Mouse (Mus musculus) midbrain, embryonic 10.5 days (tissue): ENCODE results near the gene Rpp25. TPM values are rescaled to one million over a fixed set of nuclear protein-coding genes. Genes with fewer than 3 reads are reported as not detected.

Source experiments
- DNase-seq: peaks from one replicate; pipeline ENCODE4 v3.0.0-alpha.2; 2017; ENCODE audit warnings: low spot score
- H3K27ac ChIP-seq: fragments of 300-500 bp; sonication (generic); replicated peaks from 2 replicates; pipeline ENCODE4 v1.5.1; 2016; ENCODE audit warnings: mild to moderate bottlenecking
- H3K27me3 ChIP-seq: fragments of 300-500 bp; sonication (generic); 2 replicates; pipeline ENCODE4 v1.6.1; 2016; ENCODE audit warnings: low read depth, mild to moderate bottlenecking; ENCODE audit not compliant: poor library complexity, severe bottlenecking
- H3K36me3 ChIP-seq: fragments of 300-500 bp; sonication (generic); 2 replicates; pipeline ENCODE4 v1.6.1; 2016; ENCODE audit warnings: mild to moderate bottlenecking, moderate library complexity
- H3K4me1 ChIP-seq: fragments of 300-500 bp; sonication (generic); 2 replicates; pipeline ENCODE4 v1.6.1; 2016
- H3K4me3 ChIP-seq: fragments of 300-500 bp; sonication (generic); 2 replicates; pipeline ENCODE4 v1.5.1; 2016; ENCODE audit warnings: mild to moderate bottlenecking, moderate library complexity
- H3K9me3 ChIP-seq: fragments of 300-500 bp; sonication (generic); replicated peaks from 2 replicates; pipeline ENCODE4 v1.6.1; 2016; ENCODE audit warnings: mild to moderate bottlenecking
- WGBS: fragments of 180-500 bp; shearing (Covaris S2); methylation state at CpG from one replicate; pipeline ENCODE4 v1.1.7; 2016; 5-methylcytosine and 5-hydroxymethylcytosine counted together
- polyA plus RNA-seq: library from polyadenylated mRNA; unstranded; fragments of >200 nt; fragmentation: Nextera tagmentation; extraction: Ambion mirVana; gene quantifications from 2 replicates; pipeline ENCODE4 v1.2.1, GENCODE M21; 2016

The Rpp25 gene
- polyA plus RNA-seq, 1 experiment from 2014 or later: 2.5 TPM

DNA sequence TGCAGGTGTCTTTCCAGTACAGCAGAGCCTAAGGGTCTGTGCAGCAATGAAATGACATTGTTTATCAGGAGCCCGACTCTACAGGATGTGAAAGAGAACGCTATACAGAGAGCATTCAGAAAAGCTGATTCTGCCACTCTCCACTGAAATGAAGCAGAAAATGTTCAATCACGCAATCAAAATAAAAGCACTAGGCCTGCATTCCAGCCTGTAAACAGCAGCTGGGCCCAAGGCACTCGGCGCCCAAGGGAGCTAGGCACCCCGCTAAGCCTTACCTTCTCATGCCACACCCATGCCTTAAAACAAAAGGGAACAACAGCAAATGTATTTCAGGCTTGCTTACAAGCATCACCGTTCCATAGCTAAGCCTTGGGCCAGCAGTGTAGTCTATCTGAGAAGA is 5.3 kb upstream of the Rpp25 start:
- Histone ChIP-seq H3K27me3 (peaks cover 65% of the 10 kb centered on the region), H3K9me3 (no peaks in the 10 kb centered on the region), H3K4me3 (no peak overlapping the region), H3K4me1 (peaks cover 25% of the 10 kb centered on the region), H3K36me3 (no peaks in the 10 kb centered on the region), H3K27ac (no peak overlapping the region)
- no peak for DNase-seq
- WGBS: 57% methylated on average over 7 of the region's 7 CpGs

DNA sequence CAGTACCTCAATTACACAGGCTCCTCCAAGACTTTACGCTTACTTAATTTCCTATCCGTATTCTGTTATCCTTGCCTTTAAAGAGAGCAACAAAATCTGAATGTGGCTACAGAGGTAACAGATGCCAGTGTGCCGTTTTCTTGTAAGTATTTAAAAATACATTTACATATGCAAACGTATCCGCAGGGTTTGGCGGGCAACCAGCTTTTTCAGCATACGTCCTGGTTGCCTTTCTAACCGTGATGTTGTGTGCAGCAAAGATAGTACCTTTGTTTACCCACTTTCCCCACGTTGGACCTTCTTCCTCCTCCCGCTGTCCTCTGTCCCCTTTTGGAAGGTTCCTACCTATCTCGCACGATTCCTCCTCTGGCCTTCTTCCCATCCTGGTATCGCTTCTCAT is 2.4 kb upstream of the Rpp25 start:
- H3K9me3 ChIP-seq: no peaks in the 10 kb centered on the region
- H3K27ac ChIP-seq: no peak overlapping the region
- H3K4me1 ChIP-seq: peaks cover 53% of the 10 kb centered on the region
- DNase-seq: no peak
- H3K4me3 ChIP-seq: peak overlapping the region; percentile 35
- H3K27me3 ChIP-seq: peaks cover 94% of the 10 kb centered on the region
- H3K36me3 ChIP-seq: no peaks in the 10 kb centered on the region
- 7% methylated on average over 13 of the region's 13 CpGs for WGBS

DNA sequence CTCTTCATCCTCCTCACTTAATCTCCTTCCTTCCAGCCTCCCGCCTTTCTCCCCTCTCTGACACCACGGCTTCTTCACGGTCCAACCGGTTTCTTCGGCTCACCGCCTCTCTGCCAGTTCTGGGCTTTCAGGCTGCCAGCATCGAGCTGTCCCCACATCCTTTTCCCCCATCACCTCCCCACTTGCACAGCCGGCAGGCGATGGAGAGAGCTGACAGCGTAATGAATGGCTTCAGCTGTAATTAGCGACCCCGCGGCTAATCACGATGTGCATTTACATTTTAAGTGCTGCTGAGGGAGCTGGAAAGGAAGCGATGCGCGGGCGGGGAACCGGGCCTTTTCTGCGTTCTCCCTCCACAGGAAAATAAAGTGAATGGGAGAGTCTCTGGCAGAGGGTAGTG is 2.0 kb upstream of the Rpp25 start:
- peaks cover 97% of the 10 kb centered on the region for H3K27me3 ChIP-seq
- peak overlapping the region; percentile 35 for H3K4me3 ChIP-seq
- H3K9me3 ChIP-seq: no peaks in the 10 kb centered on the region
- H3K36me3 ChIP-seq: no peaks in the 10 kb centered on the region
- peaks cover 53% of the 10 kb centered on the region for H3K4me1 ChIP-seq
- 1% methylated on average over 20 of the region's 20 CpGs for WGBS
- DNase-seq: peak; percentile 49
- no peak overlapping the region for H3K27ac ChIP-seq

- peak; percentile 56 for DNase-seq
- Histone ChIP-seq H3K27me3 (peaks cover 93% of the 10 kb centered on the region), H3K36me3 (no peaks in the 10 kb centered on the region), H3K27ac (no peak overlapping the region), H3K4me1 (peaks cover 53% of the 10 kb centered on the region), H3K9me3 (no peaks in the 10 kb centered on the region), H3K4me3 (peak overlapping the region; percentile 59)
- 3% methylated on average over 23 of the region's 23 CpGs for WGBS
Observed at GRCm38 (mm10) chr9:57502911-57503621, 760 bp upstream of the Rpp25 start.

DNA sequence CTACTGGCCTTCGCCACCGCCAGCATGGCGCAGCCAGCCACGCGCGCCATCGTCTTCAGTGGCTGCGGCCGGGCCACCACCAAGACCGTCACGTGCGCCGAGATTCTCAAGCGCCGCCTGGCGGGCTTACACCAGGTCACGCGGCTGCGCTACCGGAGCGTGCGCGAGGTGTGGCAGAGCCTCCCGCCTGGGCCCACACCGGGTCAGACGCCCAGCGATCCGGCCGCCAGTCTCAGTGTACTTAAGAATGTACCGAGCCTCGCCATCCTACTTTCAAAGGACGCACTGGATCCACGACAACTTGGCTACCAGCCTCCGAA is 515 bp downstream of the Rpp25 start:
- peak overlapping the region; percentile 24; the same call in 1 of the 2 replicates for H3K27ac ChIP-seq
- peaks cover 53% of the 10 kb centered on the region for H3K4me1 ChIP-seq
- WGBS: 1% methylated on average over 34 of the region's 34 CpGs
- H3K9me3 ChIP-seq: no peaks in the 10 kb centered on the region
- no peaks in the 10 kb centered on the region for H3K36me3 ChIP-seq
- peaks cover 80% of the 10 kb centered on the region for H3K27me3 ChIP-seq
- peak; percentile 61 for DNase-seq
- peak overlapping the region; percentile 59 for H3K4me3 ChIP-seq

DNA sequence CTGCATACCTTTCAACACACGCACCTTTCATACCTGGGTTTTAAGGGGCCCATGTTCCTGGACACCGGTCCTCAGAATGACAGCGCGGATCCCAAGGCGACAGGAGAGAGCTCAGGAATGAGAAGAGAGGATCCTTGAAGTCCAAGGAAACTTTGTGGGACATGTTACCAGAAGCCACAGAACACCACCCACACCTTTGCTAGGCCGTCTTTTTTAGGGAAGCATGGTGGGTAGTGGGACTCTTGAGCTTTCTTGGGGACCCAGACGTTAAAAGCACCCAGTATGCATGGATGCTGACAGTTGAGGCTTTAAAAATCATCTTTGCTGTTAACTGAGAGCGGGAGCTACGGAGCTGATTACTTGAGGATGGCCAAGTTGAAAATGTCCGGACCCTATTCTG is 1.1 kb downstream of the Rpp25 start:
- H3K9me3 ChIP-seq: no peaks in the 10 kb centered on the region
- H3K4me1 ChIP-seq: peaks cover 53% of the 10 kb centered on the region
- no peaks in the 10 kb centered on the region for H3K36me3 ChIP-seq
- H3K4me3 ChIP-seq: peak overlapping the region; percentile 59; the same call in 1 of the 2 replicates
- 49% methylated on average over 10 of the region's 10 CpGs for WGBS
- DNase-seq: no peak
- H3K27me3 ChIP-seq: peaks cover 75% of the 10 kb centered on the region
- H3K27ac ChIP-seq: peak overlapping the region; percentile 42; the same call in 1 of the 2 replicates

- 9% methylated on average over 8 of the region's 8 CpGs for WGBS
- Histone ChIP-seq H3K4me1 (peaks cover 61% of the 10 kb centered on the region), H3K36me3 (no peaks in the 10 kb centered on the region), H3K4me3 (peak overlapping the region; percentile 59; the same call in 1 of the 2 replicates), H3K27ac (peak overlapping the region; percentile 42; the same call in 1 of the 2 replicates), H3K9me3 (no peaks in the 10 kb centered on the region), H3K27me3 (peaks cover 67% of the 10 kb centered on the region)
- peak; percentile 50 for DNase-seq
Observed at GRCm38 (mm10) chr9:57505700-57506099, 1.9 kb downstream of the Rpp25 start.

DNA sequence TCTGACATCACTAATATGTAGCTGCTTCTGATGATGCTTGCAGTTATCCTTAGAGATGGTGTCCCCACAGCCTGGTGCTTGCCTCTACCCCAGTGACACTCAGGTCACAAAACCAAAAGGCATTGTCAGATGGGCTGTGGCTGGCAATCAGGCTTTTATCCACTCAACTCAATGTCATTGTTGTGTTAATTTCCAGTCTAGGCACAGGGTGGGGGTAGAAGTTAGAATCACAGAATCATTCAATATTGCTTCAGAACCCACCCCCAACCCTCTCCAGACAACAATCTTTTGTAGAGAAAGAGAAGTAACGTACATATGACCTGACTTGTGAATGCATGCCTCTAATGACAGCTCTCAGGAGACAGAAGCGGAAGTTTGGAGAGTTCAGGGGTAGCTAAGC is 6.8 kb downstream of the Rpp25 start:
- 68% methylated on average over 2 of the region's 2 CpGs for WGBS
- H3K9me3 ChIP-seq: no peaks in the 10 kb centered on the region
- DNase-seq: no peak
- peaks cover 17% of the 10 kb centered on the region for H3K4me1 ChIP-seq
- H3K27ac ChIP-seq: no peak overlapping the region
- no peaks in the 10 kb centered on the region for H3K36me3 ChIP-seq
- no peak overlapping the region for H3K4me3 ChIP-seq
- peaks cover 18% of the 10 kb centered on the region for H3K27me3 ChIP-seq

DNA sequence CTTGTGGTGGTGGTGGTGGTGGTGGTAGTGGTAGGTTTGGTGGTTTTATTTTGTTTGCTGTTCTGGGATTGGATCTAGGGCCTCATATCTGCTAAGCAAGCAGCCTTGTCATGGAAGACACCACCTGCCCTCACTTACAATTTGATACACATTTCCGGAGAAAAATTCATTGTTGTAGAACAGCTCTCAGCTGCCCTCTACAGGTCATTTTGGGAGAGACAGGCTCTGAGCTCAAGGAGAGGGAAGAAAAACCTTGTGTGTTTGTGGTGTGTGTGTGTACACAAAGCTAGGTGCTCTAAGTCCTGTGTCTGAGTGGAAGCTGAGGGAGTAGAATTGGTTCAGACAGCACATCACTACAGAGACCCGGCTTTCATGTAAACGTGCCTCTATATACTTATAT is 13.3 kb downstream of the Rpp25 start:
- Histone ChIP-seq H3K4me3 (no peak overlapping the region), H3K36me3 (no peaks in the 10 kb centered on the region), H3K9me3 (no peaks in the 10 kb centered on the region), H3K27ac (peak overlapping the region; percentile 67), H3K4me1 (peaks cover 17% of the 10 kb centered on the region), H3K27me3 (no peaks in the 10 kb centered on the region)
- WGBS: 22% methylated on average over 3 of the region's 3 CpGs
- peak; percentile 69 for DNase-seq

DNA sequence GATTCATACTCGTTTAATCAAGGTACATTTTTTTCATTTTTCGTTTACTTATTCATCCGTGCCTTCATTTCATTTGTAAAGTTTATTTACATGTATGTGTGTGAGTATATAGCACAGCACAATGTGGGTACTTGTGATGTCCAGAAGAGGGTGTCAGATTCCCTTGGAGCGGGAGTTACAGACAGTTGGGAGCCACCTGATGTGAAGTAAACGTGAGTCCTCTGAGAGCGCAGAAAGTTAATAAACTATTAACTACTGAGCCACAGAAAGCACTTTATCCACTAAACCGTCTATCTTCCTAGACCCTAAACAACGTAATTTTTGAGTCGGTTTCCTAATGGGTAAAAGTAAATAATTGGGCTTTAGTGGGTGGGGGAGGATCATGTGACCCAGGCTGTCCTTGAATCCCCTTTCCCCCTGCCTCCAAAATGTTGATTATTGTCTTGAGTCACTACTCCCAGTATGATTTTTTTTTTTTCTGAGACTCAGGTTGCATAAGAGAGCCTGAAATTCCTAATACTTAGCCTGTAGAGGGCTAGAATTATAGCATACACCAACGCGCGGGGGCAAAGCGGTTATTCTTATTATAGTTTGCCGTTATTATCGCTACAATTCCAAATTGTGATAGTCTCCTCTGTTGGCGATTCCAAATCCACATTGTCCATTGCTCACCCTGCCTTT is 16.7 kb downstream of the Rpp25 start:
- peak overlapping the region; percentile 98 for H3K27ac ChIP-seq
- WGBS: 27% methylated on average over 16 of the region's 16 CpGs
- H3K4me1 ChIP-seq: peaks cover 33% of the 10 kb centered on the region
- no peak for DNase-seq
- H3K27me3 ChIP-seq: no peaks in the 10 kb centered on the region
- peak overlapping the region; percentile 99 for H3K4me3 ChIP-seq
- H3K36me3 ChIP-seq: no peaks in the 10 kb centered on the region
- no peaks in the 10 kb centered on the region for H3K9me3 ChIP-seq

DNA sequence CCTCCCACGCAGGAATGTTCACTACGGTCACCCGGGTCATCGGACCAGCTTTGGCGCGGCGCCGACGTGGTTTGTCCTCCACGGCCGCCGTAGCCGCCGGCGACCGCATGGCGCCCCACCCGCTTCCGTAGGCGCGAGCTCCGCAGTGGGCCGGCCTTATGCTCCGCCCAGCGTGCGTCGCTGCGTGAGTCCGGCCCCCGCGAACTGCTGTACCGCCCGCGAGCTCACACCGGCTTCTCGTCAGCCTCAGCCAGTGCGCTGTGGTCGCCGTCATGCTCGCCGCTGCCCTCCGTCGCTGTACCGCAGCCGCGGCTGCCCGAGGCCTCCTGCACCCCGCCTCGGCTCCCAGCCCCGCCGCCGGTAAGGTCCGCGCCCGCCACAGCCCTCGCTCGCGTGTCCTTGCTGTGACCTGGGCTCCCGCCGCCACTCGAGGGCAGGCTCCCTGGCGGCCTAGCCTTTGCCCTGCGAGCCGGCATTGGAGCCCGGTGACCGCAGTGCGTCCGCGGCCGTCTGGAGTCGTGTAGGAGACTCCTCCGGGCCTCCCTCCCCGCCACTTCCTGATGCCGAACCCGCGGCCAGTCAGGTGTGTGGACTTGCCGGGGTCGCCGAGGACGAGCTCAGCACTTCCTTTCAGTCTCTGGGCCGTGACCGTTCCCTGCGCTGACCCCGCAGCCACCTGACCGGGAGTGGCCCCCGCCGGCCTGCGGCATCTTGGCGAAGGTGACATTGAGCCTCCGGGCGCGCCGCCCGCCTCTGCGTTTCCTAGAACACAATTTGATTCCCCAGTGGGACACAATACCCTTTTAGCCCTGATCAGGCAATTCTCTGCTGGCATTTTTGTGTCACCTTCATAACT is 17.5 kb downstream of the Rpp25 start, which contains the start of gene Cox5a:
TSS of gene Cox5a (plus strand) at position 219 of the 856 bp plus-strand sequence.
- H3K4me3 ChIP-seq: peak within 1 kb of the TSS; percentile 99

GRCm38 (mm10) chr9:57522114-57522860 is 18.5 kb downstream of the Rpp25 start:
- 50% methylated on average over 7 of the region's 7 CpGs for WGBS
- Histone ChIP-seq H3K4me1 (peaks cover 28% of the 10 kb centered on the region), H3K27ac (peak overlapping the region; percentile 98), H3K9me3 (no peaks in the 10 kb centered on the region), H3K36me3 (no peaks in the 10 kb centered on the region), H3K4me3 (peak overlapping the region; percentile 99), H3K27me3 (no peaks in the 10 kb centered on the region)
- DNase-seq: no peak

More for the DNA sequence above, 17.5 kb downstream of the Rpp25 start, which contains the start of gene Cox5a:
- Histone ChIP-seq H3K27me3 (no peaks in the 10 kb centered on the region), H3K36me3 (no peaks in the 10 kb centered on the region), H3K27ac (peak within 1 kb of the TSS; percentile 98), H3K4me1 (peaks cover 33% of the 10 kb centered on the region), H3K9me3 (no peaks in the 10 kb centered on the region)
- WGBS: under 1% methylated on average over 95 of the region's 95 CpGs
- DNase-seq: peak; percentile 92
